Mouse (Mus musculus): ENCODE data around the gene Gucy1b2. TPM values are rescaled to one million over a fixed set of nuclear protein-coding genes. Genes with fewer than 3 reads are reported as not detected.

Gene Gucy1b2
- polyA plus RNA-seq, 1 experiment: 0.12 TPM

DNA sequence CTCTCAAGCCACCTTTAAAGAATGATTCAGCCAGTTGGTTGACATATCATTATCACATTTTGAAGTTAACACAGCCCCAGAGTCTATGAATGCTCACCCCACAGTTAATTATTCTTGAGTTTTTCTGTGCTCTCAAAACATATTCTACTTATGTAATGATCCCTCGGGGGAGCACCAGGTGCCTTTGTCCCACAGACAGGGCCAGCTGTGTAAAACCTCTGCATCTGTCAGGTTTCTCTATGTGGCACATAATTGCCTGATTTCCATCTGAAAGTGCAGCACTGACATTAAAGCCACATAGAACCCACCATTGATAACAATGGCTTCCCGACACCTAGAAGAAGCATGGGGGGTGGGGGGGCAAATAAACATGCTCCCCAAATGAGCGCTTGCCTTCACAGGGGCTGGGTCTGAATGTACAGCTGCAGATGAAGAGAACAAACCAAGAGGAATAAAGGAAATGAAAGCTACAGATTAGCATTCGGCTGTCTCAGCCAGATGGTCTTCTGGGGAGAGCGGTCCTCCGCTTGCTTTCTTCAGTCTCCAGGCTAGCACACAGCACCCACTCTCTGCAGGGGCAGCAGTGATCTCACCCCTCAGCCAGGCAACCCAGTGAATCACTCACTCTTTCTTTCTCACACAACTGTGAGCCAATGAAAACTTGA, 66.9 kb downstream of the Gucy1b2 start:
- no peak for TF ChIP-seq POLR2A (IDR thresholded peaks at IDR 0.05; ENCODE audit: control insufficient read depth, low read depth, low read length)
- TF ChIP-seq CTCF (IDR thresholded peaks at IDR 0.05; ENCODE audit: control insufficient read depth, insufficient read depth, insufficient replicate concordance, low read depth, low read length): no peak
- H3K27ac ChIP-seq (ENCODE audit: control insufficient read depth, insufficient read depth, low read depth, low read length): no peak overlapping the region
- no peak overlapping the region for H3K4me3 ChIP-seq (ENCODE audit: control insufficient read depth, low read depth, low read length)
- H3K27me3 ChIP-seq (ENCODE audit: control insufficient read depth, insufficient read depth, low read length): no peaks in the 10 kb centered on the region
- no peaks in the 10 kb centered on the region for H3K4me1 ChIP-seq (ENCODE audit: control insufficient read depth, insufficient read depth, low read length)
- no peaks in the 10 kb centered on the region for H3K36me3 ChIP-seq (ENCODE audit: control insufficient read depth, insufficient read depth, low read length)

DNA sequence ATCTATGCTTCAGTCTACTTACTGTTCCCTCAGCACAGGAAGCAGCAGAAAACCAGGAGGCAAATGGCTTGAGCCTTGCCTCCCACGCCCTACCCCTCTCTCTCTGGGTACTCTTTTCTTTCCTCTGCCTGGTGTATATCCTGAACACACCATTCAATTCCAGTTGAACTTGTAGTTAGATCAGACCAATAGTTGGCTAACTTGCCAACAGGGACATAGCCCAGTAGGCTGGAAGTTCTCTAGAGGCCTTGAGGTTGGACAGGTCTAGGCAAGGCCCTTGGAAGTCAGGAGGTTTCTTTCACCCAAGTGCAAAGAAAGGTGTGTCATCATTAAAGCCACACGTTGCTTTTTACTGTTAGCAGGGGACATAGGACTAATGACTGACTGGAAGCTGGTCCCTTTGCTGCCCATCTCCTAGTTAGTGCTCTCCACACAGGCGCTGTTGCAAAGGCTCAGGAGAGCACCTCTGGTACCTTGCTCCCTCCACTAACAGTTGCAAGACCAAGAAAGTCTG, 72.2 kb downstream of the Gucy1b2 start:
- Histone ChIP-seq H3K4me1 (ENCODE audit: control insufficient read depth, insufficient read depth, low read length) (no peaks in the 10 kb centered on the region), H3K27me3 (ENCODE audit: control insufficient read depth, insufficient read depth, low read length) (no peaks in the 10 kb centered on the region), H3K4me3 (ENCODE audit: control insufficient read depth, low read depth, low read length) (no peak overlapping the region), H3K27ac (ENCODE audit: control insufficient read depth, insufficient read depth, low read depth, low read length) (no peak overlapping the region), H3K36me3 (ENCODE audit: control insufficient read depth, insufficient read depth, low read length) (no peaks in the 10 kb centered on the region)
- TF ChIP-seq CTCF (IDR thresholded peaks at IDR 0.05; ENCODE audit: control insufficient read depth, insufficient read depth, insufficient replicate concordance, low read depth, low read length) (no peak), POLR2A (IDR thresholded peaks at IDR 0.05; ENCODE audit: control insufficient read depth, low read depth, low read length) (no peak)

- Histone ChIP-seq H3K27me3 (ENCODE audit: control insufficient read depth, insufficient read depth, low read length) (no peaks in the 10 kb centered on the region), H3K4me3 (ENCODE audit: control insufficient read depth, low read depth, low read length) (no peak overlapping the region), H3K4me1 (ENCODE audit: control insufficient read depth, insufficient read depth, low read length) (no peaks in the 10 kb centered on the region), H3K27ac (ENCODE audit: control insufficient read depth, insufficient read depth, low read depth, low read length) (no peak overlapping the region), H3K36me3 (ENCODE audit: control insufficient read depth, insufficient read depth, low read length) (no peaks in the 10 kb centered on the region)
- TF ChIP-seq CTCF (IDR thresholded peaks at IDR 0.05; ENCODE audit: control insufficient read depth, insufficient read depth, insufficient replicate concordance, low read depth, low read length): no peak
- TF ChIP-seq POLR2A (IDR thresholded peaks at IDR 0.05; ENCODE audit: control insufficient read depth, low read depth, low read length): no peak
Observed at GRCm38 (mm10) chr14:62383109-62383508, 73.0 kb downstream of the Gucy1b2 start.

- Histone ChIP-seq H3K4me1 (ENCODE audit: control insufficient read depth, insufficient read depth, low read length) (no peaks in the 10 kb centered on the region), H3K27me3 (ENCODE audit: control insufficient read depth, insufficient read depth, low read length) (no peaks in the 10 kb centered on the region), H3K27ac (ENCODE audit: control insufficient read depth, insufficient read depth, low read depth, low read length) (no peak overlapping the region), H3K36me3 (ENCODE audit: control insufficient read depth, insufficient read depth, low read length) (no peaks in the 10 kb centered on the region), H3K4me3 (ENCODE audit: control insufficient read depth, low read depth, low read length) (no peak overlapping the region)
- TF ChIP-seq POLR2A (IDR thresholded peaks at IDR 0.05; ENCODE audit: control insufficient read depth, low read depth, low read length) (no peak), CTCF (IDR thresholded peaks at IDR 0.05; ENCODE audit: control insufficient read depth, insufficient read depth, insufficient replicate concordance, low read depth, low read length) (no peak)
Observed at GRCm38 (mm10) chr14:62380606-62381005, 75.5 kb downstream of the Gucy1b2 start.

DNA sequence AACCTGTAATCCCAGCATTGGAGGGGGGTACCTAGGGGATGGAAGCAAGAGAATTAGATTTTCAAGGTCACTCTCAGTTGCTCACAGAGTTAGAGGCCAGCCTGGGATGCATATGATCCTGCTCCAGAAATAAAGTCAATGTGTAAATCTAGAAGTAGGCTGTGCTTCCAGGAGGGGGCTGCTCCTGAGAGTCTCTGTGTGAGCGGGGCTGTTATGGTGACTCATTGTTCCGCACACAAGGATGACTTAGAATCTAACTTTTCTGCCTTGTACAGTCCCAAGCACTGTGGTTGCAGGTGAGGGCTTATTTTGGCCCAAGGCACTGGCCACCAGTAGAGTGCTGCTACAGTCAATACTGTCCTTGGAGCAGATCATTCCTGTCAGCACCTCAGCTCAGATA, 76.7 kb downstream of the Gucy1b2 start:
- no peaks in the 10 kb centered on the region for H3K36me3 ChIP-seq (ENCODE audit: control insufficient read depth, insufficient read depth, low read length)
- H3K27me3 ChIP-seq (ENCODE audit: control insufficient read depth, insufficient read depth, low read length): no peaks in the 10 kb centered on the region
- no peak overlapping the region for H3K4me3 ChIP-seq (ENCODE audit: control insufficient read depth, low read depth, low read length)
- no peak for TF ChIP-seq POLR2A (IDR thresholded peaks at IDR 0.05; ENCODE audit: control insufficient read depth, low read depth, low read length)
- no peaks in the 10 kb centered on the region for H3K4me1 ChIP-seq (ENCODE audit: control insufficient read depth, insufficient read depth, low read length)
- H3K27ac ChIP-seq (ENCODE audit: control insufficient read depth, insufficient read depth, low read depth, low read length): no peak overlapping the region

- Histone ChIP-seq H3K4me1 (ENCODE audit: control insufficient read depth, insufficient read depth, low read length) (no peaks in the 10 kb centered on the region), H3K36me3 (ENCODE audit: control insufficient read depth, insufficient read depth, low read length) (no peaks in the 10 kb centered on the region), H3K27me3 (ENCODE audit: control insufficient read depth, insufficient read depth, low read length) (no peaks in the 10 kb centered on the region), H3K27ac (ENCODE audit: control insufficient read depth, insufficient read depth, low read depth, low read length) (no peak overlapping the region), H3K4me3 (ENCODE audit: control insufficient read depth, low read depth, low read length) (no peak overlapping the region)
- TF ChIP-seq POLR2A (IDR thresholded peaks at IDR 0.05; ENCODE audit: control insufficient read depth, low read depth, low read length) (no peak), CTCF (IDR thresholded peaks at IDR 0.05; ENCODE audit: control insufficient read depth, insufficient read depth, insufficient replicate concordance, low read depth, low read length) (no peak)
Observed at GRCm38 (mm10) chr14:62376115-62376514, 80.0 kb downstream of the Gucy1b2 start.

DNA sequence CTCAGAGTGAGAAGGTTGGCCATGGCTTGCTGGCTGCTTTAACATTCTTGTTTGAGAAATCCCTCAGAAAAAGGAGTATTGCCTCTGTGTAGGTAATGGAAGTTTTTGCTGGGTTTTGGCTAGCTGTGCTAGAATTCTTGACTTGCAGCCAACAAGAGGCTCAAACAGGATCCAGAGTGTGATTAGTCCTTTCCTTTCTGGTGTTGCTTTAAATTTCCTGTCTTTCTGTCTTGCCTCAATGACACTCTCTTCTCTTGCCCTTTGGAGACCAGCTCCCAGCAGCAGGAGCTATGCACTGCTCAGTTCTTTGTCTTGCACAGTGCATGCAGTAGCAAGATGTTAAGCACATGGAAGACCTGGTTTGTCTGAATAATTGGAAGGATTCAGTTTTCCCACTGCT, 80.4 kb downstream of the Gucy1b2 start:
- Histone ChIP-seq H3K27ac (ENCODE audit: control insufficient read depth, insufficient read depth, low read depth, low read length) (no peak overlapping the region), H3K36me3 (ENCODE audit: control insufficient read depth, insufficient read depth, low read length) (no peaks in the 10 kb centered on the region)

More for the DNA sequence above, 80.4 kb downstream of the Gucy1b2 start:
- no peak for TF ChIP-seq CTCF (IDR thresholded peaks at IDR 0.05; ENCODE audit: control insufficient read depth, insufficient read depth, insufficient replicate concordance, low read depth, low read length)
- TF ChIP-seq POLR2A (IDR thresholded peaks at IDR 0.05; ENCODE audit: control insufficient read depth, low read depth, low read length): no peak
- no peaks in the 10 kb centered on the region for H3K4me1 ChIP-seq (ENCODE audit: control insufficient read depth, insufficient read depth, low read length)
- H3K27me3 ChIP-seq (ENCODE audit: control insufficient read depth, insufficient read depth, low read length): no peaks in the 10 kb centered on the region
- H3K4me3 ChIP-seq (ENCODE audit: control insufficient read depth, low read depth, low read length): no peak overlapping the region
